In the genomic region with DNA sequence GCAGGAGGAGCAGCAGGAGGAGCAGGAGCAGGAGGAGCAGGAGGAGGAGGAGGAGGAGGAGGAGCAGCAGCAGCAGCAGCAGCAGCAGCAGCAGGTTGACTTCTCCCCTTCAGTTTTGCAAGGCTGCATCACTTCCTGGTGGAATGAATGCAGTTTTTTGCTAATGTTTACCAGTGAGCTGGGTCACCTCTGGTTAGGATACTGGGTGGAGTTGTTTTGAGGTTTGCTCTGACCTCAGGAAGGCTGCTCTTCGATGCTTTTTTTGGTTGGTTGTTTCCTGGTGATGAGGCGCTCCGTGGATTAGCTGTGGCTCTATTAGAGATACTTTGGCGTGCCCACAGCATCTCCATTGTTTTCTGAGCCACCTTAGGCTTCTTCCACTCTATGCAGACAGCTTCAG, we compare ENCODE assay signal across 27 mouse cellular contexts. TPM values are rescaled to one million over a fixed set of nuclear protein-coding genes. Genes with fewer than 3 reads are reported as not detected.
DNase-seq lines count a peak whose midpoint lies in the region; ATAC-seq lines count a peak whose summit lies in the region.
"Had no signal": no experiment of that assay in that cellular context is flagged by ENCODE, and none has a peak within 500 bp of the region (broad histone marks: within the 10 kb centered on the region; RNA-seq: fewer than 3 reads in every experiment).

No protein-coding gene starts in this region.

- WGBS in midbrain, embryonic 11.5 days, result 86% methylated on average over 4 of the region's 4 CpGs
- 73% methylated on average over 4 of the region's 4 CpGs for WGBS in midbrain, embryonic 13.5 days

- no peaks in the 10 kb centered on the region for H3K4me1 ChIP-seq in midbrain, embryonic 11.5 days (ENCODE audit: control insufficient read depth, insufficient read depth, low read length)
- H3K4me1 ChIP-seq in midbrain, embryonic 13.5 days (replicated peaks), result no peaks in the 10 kb centered on the region
- H3K4me1 ChIP-seq: forebrain, embryonic 12.5 days; forebrain, embryonic 15.5 days; heart, embryonic 12.5 days; heart, embryonic 15.5 days; hindbrain, embryonic 10.5 days; hindbrain, embryonic 13.5 days had no signal

- no peak overlapping the region for H3K4me3 ChIP-seq in midbrain, embryonic 11.5 days (ENCODE audit: low read depth, low read length)
- H3K4me3 ChIP-seq in midbrain, embryonic 13.5 days (replicated peaks), result no peak overlapping the region
- H3K4me3 ChIP-seq: forebrain, embryonic 12.5 days; forebrain, embryonic 15.5 days; heart, embryonic 12.5 days; heart, embryonic 15.5 days; hindbrain, embryonic 10.5 days; hindbrain, embryonic 13.5 days had no signal

- DNase-seq in heart, adult 11 months, result peak; percentile 70
- DNase-seq in heart, adult 8-10 months (ENCODE audit: low spot score), result no peak
- peak; percentile 84 for DNase-seq in midbrain, embryonic 11.5 days (ENCODE audit: low spot score, missing footprints)
- peak; percentile 32 for DNase-seq in naive thymus-derived CD4-positive, alpha-beta T cell, adult 2 months (ENCODE audit: low read depth)
- no peak for DNase-seq in frontal cortex, postnatal 25 days (ENCODE audit: low spot score in 2 of 2)
- DNase-seq: adrenal gland, adult 8-10 months; adrenal gland, postnatal 25 days; B cell, adult 2 months; cerebellum, adult 11-12 months; cerebellum, adult 8-10 months; cerebellum, postnatal 10 days; gastrocnemius, postnatal 10 days; gastrocnemius, postnatal 36 days; heart, postnatal 10 days; heart, postnatal 36 days had no signal

- no peaks in the 10 kb centered on the region for H3K9me3 ChIP-seq in midbrain, embryonic 11.5 days (ENCODE audit: control insufficient read depth, low read length)
- H3K9me3 ChIP-seq in midbrain, embryonic 13.5 days, result no peaks in the 10 kb centered on the region
- H3K9me3 ChIP-seq: forebrain, embryonic 12.5 days; forebrain, embryonic 15.5 days; heart, embryonic 12.5 days; heart, embryonic 15.5 days; hindbrain, embryonic 10.5 days; hindbrain, embryonic 13.5 days had no signal

- no peak overlapping the region for H3K27ac ChIP-seq in midbrain, embryonic 11.5 days (ENCODE audit: low read depth, low read length)
- H3K27ac ChIP-seq in midbrain, embryonic 13.5 days, result no peak overlapping the region
- H3K27ac ChIP-seq: forebrain, embryonic 12.5 days; forebrain, embryonic 15.5 days; heart, embryonic 15.5 days; hindbrain, embryonic 10.5 days; hindbrain, embryonic 13.5 days had no signal

- H3K9ac ChIP-seq in midbrain, embryonic 11.5 days (ENCODE audit: low read length), result no peak overlapping the region
- no peak overlapping the region for H3K9ac ChIP-seq in midbrain, embryonic 13.5 days (replicated peaks)
- H3K9ac ChIP-seq: forebrain, embryonic 12.5 days; forebrain, embryonic 15.5 days; heart, embryonic 12.5 days; heart, embryonic 15.5 days; hindbrain, embryonic 13.5 days had no signal

- no peak for ATAC-seq in midbrain, embryonic 11.5 days (ENCODE audit: low FRiP score)
- no peak for ATAC-seq in midbrain, embryonic 13.5 days
- ATAC-seq: CD4-positive, CD25-positive, alpha-beta regulatory T cell, adult 4 months; forebrain, embryonic 15.5 days; hindbrain, embryonic 16.5 days; inflammation-experienced regulatory T-cells, adult 6 months; intestine, embryonic 16.5 days had no signal

- no peaks in the 10 kb centered on the region for H3K27me3 ChIP-seq in midbrain, embryonic 11.5 days (ENCODE audit: control insufficient read depth, insufficient read depth, low read length)
- no peaks in the 10 kb centered on the region for H3K27me3 ChIP-seq in midbrain, embryonic 13.5 days
- H3K27me3 ChIP-seq: forebrain, embryonic 12.5 days; forebrain, embryonic 15.5 days; heart, embryonic 15.5 days had no signal

- H3K4me2 ChIP-seq in midbrain, embryonic 11.5 days, result no peak overlapping the region
- no peak overlapping the region for H3K4me2 ChIP-seq in midbrain, embryonic 13.5 days (replicated peaks)
- H3K4me2 ChIP-seq: forebrain, embryonic 12.5 days; forebrain, embryonic 15.5 days; heart, embryonic 12.5 days; heart, embryonic 15.5 days; hindbrain, embryonic 13.5 days had no signal

- H3K36me3 ChIP-seq in midbrain, embryonic 11.5 days (ENCODE audit: control insufficient read depth, insufficient read depth, low read length), result no peaks in the 10 kb centered on the region
- H3K36me3 ChIP-seq in midbrain, embryonic 13.5 days, result no peaks in the 10 kb centered on the region
- H3K36me3 ChIP-seq: forebrain, embryonic 12.5 days; forebrain, embryonic 15.5 days; heart, embryonic 12.5 days; heart, embryonic 15.5 days; hindbrain, embryonic 10.5 days; hindbrain, embryonic 13.5 days had no signal

RNA-seq across cellular contexts. Expression of a gene that starts 10.3 kb away (rescaled TPM):
- total RNA-seq in heart, adult 8-10 months (2022), result 1 to 10 TPM; 4.8 to 7.1 (median 5.4) TPM
- polyA plus RNA-seq in midbrain, embryonic 11.5 days (2014; fragmentation: Nextera tagmentation; extraction: Ambion mirVana), result 1.4 and 1.5 TPM in 2 replicates
- polyA plus RNA-seq in midbrain, embryonic 13.5 days (2015; fragmentation: Nextera tagmentation; extraction: Ambion mirVana), result 1.0 and 1.3 TPM in 2 replicates
- polyA plus RNA-seq: CD4-positive, CD25-positive, alpha-beta regulatory T cell, adult 4 months had no signal

RNA-seq across cellular contexts. Expression of a gene that starts 37.5 kb away (rescaled TPM):
- total RNA-seq in heart, adult 8-10 months (2022), result 1 to 10 TPM; 1.8 to 2.0 (median 1.9) TPM
- polyA plus RNA-seq in midbrain, embryonic 11.5 days (2014; fragmentation: Nextera tagmentation; extraction: Ambion mirVana), result 2.5 and 2.9 TPM in 2 replicates
- 1.7 and 1.8 TPM in 2 replicates for polyA plus RNA-seq in midbrain, embryonic 13.5 days (2015; fragmentation: Nextera tagmentation; extraction: Ambion mirVana)

RNA-seq across cellular contexts. Expression of a gene that starts 51.2 kb away (rescaled TPM):
- 10 to 100 TPM; 29.1 to 39.9 (median 35.2) TPM for total RNA-seq in heart, adult 8-10 months (2022)
- 36.1 and 38.4 TPM in 2 replicates for polyA plus RNA-seq in midbrain, embryonic 11.5 days (2014; fragmentation: Nextera tagmentation; extraction: Ambion mirVana)
- 23.0 and 23.7 TPM in 2 replicates for polyA plus RNA-seq in midbrain, embryonic 13.5 days (2015; fragmentation: Nextera tagmentation; extraction: Ambion mirVana)
- total RNA-seq: MEL had no signal

Comparison
In these comparisons a context has a peak if more than half of its experiments do, and no peak if none do; other contexts are left out.
1. DNase-seq: peak in heart, adult 11 months (single experiment), midbrain, embryonic 11.5 days (single experiment) and naive thymus-derived CD4-positive, alpha-beta T cell, adult 2 months (single experiment); none in heart, adult 8-10 months (single experiment) and frontal cortex, postnatal 25 days (0 of 2).